Mouse (Mus musculus) heart, postnatal 25 days (tissue): Measurements from ENCODE around the gene Gpr75. TPM values are rescaled to one million over a fixed set of nuclear protein-coding genes. Genes with fewer than 3 reads are reported as not detected.

Experiments
- DNase-seq: peaks from one replicate; pipeline ENCODE4 v3.0.0; 2022; ENCODE audit warnings: low spot score
- intact Hi-C: fragments of 180-260 bp; cut with DNase I; formaldehyde crosslinking; loops from one replicate; pipeline ENCODE4 v1.15.1; 2025
- total RNA-seq, 2 experiments: library from RNA; stranded (reverse); gene quantifications; 2 replicates each; pipeline ENCODE4 v1.2.3; 2021

Gpr75 gene
- under 1 TPM; 0.11 to 0.21 TPM for total RNA-seq

GRCm38 (mm10) chr11:30885171-30885871, at the start of gene Gpr75, which contains the start of gene Asb3:
Gpr75 (plus strand) TSS chr11:30885358.
Asb3 (plus strand) TSS chr11:30885416.
- peak; percentile 9 for DNase-seq
- intact Hi-C loops = no loop called here

- DNase-seq = no peak
- intact Hi-C loops = no loop called here
Observed at GRCm38 (mm10) chr11:30838793-30839192, 46.4 kb upstream of the Gpr75 start.

- DNase-seq = no peak
- intact Hi-C loops = no loop called here
Observed at GRCm38 (mm10) chr11:30844355-30844754, 40.8 kb upstream of the Gpr75 start.

GRCm38 (mm10) chr11:30872425-30872824, 12.7 kb upstream of the Gpr75 start:
- no peak for DNase-seq
- intact Hi-C loops = no loop called here

GRCm38 (mm10) chr11:30888153-30888552, 3.0 kb downstream of the Gpr75 start:
- DNase-seq = no peak
- intact Hi-C loops = no loop called here

GRCm38 (mm10) chr11:30896201-30896600, 11.0 kb downstream of the Gpr75 start:
- DNase-seq = no peak
- intact Hi-C loops = no loop called here

GRCm38 (mm10) chr11:30899312-30899711, 14.2 kb downstream of the Gpr75 start:
- intact Hi-C loops = no loop called here
- no peak for DNase-seq

GRCm38 (mm10) chr11:30912311-30912710, 27.2 kb downstream of the Gpr75 start:
- intact Hi-C loops = no loop called here

GRCm38 (mm10) chr11:30920641-30921040, 35.5 kb downstream of the Gpr75 start:
- no peak for DNase-seq
- intact Hi-C loops = no loop called here

More at GRCm38 (mm10) chr11:30912311-30912710, 27.2 kb downstream of the Gpr75 start:
- no peak for DNase-seq

- intact Hi-C loops = no loop called here
- DNase-seq = no peak
Observed at GRCm38 (mm10) chr11:30923283-30923682, 38.1 kb downstream of the Gpr75 start.

GRCm38 (mm10) chr11:30928079-30928478, 42.9 kb downstream of the Gpr75 start:
- intact Hi-C loops = no loop called here
- DNase-seq = no peak

- no peak for DNase-seq
- intact Hi-C loops = no loop called here
Observed at GRCm38 (mm10) chr11:30928498-30928897, 43.3 kb downstream of the Gpr75 start.

Other genes starting within 250 kb of the Gpr75 start
- 10 to 100 TPM; 74.2 to 80.7 TPM for gene Acyp2, start 235.8 kb upstream of the Gpr75 start, total RNA-seq
- 100 to 1,000 TPM; 218 to 222 TPM for gene Psme4, start 113.6 kb upstream of the Gpr75 start, total RNA-seq
- gene Asb3, start 58 bp downstream of the Gpr75 start, total RNA-seq = 1 to 10 TPM; 6.9 to 7.8 TPM
- gene Erlec1, start 69.0 kb downstream of the Gpr75 start, total RNA-seq = 10 to 100 TPM; 33.9 to 39.1 TPM
- 10 to 100 TPM; 24.8 to 25.3 TPM for gene Chac2, start 101.0 kb downstream of the Gpr75 start, total RNA-seq